Mouse (Mus musculus) cerebellum, adult 9-10 months (tissue): ENCODE results near the gene Hadha.

ENCODE experiments used
- DNase-seq: peaks from one replicate; pipeline ENCODE4 v3.0.0; 2022

The Hadha gene

DNA sequence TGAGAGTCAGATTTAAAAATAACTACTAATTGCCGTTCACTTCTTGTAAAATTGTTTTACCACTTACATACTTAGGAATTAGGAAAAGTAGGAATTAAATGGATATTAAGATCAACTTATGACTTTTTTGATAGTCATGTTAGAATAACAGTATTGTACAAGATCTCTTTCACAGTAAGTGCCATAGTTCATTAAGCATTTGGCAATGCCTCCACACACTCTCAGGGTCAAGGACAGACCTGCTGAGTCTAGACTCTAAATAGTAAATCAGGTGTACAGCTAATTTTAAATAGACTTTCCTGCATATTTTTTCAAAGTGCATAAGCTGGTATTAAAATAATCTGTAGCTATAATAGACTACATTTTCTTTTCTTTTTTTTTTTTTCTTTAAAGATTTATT, 2.5 kb downstream of the Hadha start:
- no peak for DNase-seq

DNA sequence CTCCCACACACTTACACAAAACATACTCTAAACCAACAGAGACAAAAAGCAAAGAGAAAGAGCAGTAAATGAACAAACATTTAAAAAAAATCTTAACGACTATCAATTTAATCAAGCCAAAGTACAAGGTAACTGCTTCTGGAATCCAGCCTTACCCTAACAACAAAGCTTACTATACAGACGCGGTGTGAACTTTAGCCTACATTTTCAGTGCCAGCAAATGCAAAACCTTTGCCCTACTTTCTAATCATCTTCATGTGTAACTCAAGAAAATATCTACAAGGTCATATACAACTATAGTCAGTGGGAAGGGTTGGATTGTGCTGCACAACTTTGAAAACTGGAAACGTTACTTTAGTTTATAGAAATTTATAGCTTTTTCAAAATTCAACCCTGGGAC, 3.0 kb downstream of the Hadha start:
- DNase-seq, result no peak

DNA sequence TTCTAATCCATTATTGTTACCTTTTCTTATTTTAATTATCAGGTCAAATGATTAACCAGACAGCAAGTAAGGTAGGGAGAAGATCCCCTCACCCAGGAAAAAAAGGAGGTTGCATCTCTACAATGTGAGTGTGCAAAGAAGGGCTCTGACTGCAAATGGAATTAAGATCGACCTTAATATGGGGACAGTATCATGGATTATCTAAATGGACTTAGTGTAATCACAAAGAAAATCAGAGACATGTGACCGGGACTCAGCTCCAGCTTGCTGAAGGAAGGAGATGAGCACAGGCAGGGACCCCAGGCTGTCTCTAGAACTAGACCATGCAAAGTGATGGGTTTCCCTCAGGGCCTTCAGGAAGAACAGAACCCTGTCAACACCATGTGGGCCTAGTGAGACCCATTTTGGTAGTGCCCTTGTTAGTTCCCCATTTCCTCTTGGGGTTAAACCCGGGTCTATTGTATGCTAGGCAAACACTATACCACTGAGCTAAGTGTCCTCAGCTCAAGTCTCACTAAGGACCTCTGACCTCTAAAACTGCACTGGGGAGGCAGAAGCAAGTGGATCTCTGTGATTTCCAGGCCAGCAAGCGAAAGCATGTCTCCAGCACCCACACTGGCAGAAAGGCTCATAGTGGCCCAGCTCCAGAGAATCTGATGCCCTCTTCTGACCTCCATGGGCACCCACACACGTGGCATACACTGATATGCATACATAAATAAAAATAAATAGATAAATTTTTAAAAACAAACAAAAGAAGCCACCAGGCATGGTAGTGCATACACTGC, 6.6 kb downstream of the Hadha start:
- no peak for DNase-seq

DNA sequence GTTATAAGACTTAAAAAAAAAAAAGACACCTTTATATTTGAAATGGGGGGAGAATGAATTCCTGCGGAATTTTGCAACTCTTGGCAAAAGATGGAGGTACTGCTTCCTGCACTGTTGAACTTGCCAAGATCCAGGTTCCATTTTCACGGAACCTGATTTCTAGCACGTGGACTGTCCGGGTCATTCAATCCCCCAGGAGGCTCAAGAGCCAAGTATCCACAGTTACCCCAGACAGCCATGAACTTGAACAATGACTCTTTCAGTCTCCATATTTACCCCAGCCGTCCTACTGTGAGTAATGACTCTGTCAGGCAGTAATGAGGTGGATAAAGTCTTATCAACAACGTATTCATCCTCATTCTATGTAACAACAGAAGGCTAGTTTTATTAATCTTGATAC, 8.4 kb downstream of the Hadha start:
- no peak for DNase-seq

DNA sequence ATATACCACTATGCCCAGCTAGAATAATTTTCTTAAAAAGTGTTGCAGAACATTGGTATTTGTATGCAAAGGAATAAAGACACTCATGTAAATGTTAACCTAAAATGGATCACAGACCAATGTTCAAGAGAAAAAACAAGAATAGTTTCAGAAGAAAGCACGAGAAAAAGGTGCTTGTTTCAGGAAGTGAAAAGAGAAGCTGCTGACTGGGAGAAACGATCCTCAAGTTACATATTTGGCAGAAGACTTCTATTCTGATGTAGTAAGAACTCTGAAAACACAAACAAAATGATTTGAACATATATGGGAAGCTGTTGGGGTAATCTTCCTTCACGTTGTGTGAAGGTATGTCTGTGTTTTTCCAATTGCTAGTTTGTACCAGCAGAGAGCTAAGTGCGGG, 16.8 kb downstream of the Hadha start:
- no peak for DNase-seq

DNA sequence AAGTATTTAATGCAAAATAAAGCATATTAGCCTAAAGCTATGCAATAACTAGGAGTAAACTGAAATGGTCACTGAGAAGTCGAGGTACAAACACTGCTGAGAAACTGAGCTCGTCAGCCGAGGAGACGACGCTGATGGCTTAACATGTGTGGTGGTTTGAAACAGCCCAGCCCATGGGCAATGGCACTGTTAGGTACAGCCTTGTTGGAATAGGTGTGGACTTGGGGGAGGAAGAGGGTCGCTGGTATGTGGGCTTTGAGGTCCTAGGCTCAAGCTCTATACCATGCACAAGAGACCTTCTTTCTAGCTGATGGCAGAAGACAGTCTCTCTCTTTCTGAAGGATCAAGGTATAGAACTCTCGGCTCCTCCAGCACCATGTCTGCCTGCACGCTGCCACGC, 17.7 kb downstream of the Hadha start:
- no peak for DNase-seq

DNA sequence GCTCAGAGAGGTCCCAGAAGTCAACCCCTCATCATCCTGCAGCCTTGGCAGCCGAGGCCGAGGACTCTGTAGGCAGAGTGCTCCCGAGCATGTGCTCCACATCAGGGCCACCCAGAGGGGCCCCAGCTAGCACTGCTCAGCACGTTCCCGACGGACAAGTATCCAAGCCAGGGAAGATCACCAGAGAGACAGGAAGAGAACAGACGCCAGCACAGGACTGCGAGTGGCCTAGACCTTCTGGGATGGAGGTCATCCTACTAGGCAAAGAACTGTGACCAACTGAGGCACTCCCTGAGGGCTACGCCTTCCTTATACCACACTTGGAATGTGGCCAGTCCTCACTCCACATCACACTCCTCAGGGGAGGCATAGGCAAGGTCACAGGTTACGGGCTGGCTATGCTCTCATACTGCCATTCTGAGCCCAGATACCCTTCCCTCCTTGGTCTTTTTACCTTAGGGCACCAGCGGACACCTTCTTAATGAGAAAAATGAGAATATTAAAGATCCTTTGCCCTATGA, 19.2 kb downstream of the Hadha start:
- no peak for DNase-seq

DNA sequence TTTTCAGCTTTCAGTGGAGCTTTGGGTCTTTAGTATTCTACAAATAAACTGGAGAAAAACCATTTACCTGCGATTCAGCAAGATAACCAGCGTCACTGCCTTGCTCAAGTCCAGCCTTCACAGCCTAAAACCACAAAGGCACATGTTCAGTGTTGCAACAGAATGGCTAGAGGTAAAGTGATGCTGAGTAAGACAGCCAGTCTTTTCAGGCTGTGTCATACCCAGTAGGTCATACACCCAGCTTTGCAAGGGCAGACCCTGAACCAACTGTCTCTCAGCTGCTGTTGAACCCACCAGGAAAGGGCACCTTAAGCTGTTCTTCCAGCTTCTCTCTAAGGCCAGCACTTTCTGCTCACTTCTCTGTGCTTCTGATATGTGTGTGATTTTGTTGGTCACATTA, 22.8 kb downstream of the Hadha start:
- DNase-seq, result no peak

DNA sequence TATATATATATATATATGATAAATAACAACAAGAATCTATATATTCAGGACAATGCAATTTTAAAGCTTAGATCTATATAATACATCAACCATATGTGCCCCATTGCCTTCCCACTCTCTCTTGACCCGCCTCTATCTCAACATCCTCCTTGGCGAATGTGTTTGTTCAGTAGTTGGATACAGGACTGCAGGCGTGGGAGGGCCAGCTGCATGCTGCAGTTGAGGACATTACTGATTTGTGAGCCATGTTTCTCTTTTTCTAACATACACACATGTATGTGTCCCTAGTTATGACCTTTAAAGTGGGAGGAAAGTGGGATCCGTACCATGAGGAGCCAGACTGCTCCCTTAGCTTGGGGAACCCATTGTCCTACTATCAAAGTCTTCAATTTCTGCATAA, 23.7 kb downstream of the Hadha start:
- DNase-seq, result no peak

DNA sequence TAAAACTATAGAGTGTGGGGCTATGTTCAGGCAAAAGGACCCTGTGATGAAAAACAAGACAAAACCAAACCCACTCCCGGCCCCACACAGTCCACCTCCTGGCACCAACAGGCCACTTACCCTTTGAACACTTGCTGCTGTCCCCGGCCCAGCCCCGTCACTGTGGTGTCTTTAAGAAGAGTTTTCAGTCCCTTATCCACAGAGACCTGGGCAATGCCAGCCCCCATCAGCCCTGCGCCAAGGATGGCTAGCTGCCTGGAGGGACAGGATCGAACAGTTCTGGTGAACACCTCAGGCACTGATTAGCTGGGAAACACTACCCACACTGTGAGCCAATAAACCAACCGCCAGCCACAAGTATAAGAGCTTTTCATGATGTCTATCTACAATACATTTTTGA, 26.3 kb downstream of the Hadha start:
- no peak for DNase-seq

DNA sequence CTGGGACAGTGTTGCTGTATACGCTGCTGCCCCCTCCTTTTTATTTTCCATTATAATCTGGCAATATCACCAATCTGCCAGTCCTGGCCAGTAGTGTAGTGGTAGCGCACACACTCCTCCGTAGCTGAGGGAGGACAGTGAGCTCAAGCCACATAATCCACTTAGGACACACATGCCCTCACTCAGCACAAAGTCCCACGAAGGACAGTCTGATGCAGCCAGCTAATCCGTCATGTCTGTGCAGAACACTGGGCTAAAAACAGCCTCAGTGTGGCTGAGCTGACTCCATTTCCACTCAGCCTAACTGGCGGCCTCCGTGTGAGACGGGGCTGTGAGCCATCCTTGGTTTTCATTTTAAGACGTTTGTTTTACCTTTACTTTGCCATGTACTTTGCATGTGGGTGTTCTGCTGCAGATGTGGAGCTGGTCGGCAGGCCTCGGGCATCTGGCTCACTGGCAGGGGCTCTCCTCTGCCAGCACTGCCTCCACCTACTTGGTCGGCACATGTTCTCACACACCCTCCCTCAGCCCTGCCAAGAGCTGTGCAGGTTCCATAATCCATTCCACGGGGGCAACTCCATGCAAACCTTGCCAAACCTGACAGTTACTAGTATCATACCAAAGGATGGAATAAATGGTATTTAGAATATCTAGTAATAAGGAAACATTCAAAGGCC, 26.9 kb downstream of the Hadha start:
- DNase-seq, result no peak

DNA sequence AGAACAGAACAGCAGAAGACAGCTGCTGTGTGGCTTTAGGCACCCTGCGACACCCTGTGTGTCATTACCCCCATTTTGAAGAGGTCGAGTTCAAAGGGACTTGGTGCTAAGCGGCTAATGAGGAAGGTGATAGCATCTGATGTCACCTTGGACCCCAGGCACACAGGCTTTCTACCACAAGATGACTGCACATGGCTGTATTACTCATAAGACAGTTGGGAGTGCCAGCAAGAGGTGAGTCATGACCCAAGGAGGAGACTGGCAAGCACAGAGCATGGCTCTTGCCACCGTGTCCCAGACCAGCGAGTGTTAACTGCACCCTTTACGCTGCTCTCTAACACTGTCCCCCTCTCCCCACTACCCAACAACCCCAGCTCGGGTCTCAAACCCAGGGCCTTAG, 28.2 kb downstream of the Hadha start:
- DNase-seq, result no peak

DNA sequence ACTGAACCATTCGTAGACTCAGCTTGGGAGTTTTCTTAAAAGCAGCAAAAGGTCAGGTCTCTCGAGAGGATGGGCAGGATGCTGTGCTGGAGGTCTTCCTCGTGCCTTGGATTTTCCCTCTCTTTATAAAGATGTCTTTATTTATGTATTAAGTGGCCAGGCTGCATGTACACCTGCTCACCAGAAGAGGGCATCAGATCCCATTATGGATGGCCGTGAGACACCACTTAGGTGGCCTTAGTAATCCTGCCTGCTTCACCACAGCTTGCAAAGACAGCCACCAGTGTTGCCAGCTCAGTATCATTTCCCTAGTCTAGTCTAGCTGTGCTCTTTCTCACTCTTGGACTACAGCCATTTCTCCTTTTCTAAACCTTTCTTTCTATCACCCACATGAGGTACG, 29.4 kb downstream of the Hadha start:
- peak; percentile 29 for DNase-seq

DNA sequence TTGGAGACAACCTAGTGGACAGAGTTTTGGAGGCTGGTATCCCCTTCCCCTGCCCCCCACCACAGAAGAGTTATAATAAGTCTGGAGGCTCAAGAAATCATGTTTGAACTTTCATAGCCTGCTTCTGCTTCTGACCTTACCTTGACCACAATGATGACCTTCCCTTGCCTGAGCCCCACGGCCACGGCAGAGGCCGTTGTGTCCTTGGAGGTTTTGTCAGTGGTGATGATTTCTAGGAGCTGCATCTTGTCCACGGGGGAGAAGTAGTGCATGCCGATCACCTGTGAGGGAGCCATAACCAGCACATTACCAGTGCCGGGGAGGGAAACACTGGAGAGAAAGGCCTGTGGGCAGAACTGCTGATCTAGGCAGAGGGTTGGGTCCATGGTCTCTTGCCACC, 32.5 kb downstream of the Hadha start:
- DNase-seq, result no peak

DNA sequence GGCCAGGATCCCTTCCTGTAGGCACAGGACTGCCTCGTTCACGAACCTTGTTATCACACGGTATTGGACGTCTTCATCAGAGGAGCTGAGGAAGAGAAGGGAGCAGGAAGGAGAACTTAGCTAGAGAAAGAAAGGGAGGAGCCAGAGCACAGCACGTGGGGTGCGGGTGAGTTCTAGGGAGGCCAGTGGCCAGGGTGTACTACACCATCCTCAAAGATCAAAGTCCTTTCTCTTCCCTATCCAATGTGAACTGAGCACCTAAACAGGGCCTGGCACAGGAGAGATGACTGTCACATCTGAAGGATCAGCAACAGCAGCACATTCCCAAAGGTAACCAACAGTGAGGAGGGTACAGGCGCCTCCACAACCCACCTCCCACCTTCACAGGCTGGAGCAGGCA, 34.9 kb downstream of the Hadha start:
- no peak for DNase-seq

DNA sequence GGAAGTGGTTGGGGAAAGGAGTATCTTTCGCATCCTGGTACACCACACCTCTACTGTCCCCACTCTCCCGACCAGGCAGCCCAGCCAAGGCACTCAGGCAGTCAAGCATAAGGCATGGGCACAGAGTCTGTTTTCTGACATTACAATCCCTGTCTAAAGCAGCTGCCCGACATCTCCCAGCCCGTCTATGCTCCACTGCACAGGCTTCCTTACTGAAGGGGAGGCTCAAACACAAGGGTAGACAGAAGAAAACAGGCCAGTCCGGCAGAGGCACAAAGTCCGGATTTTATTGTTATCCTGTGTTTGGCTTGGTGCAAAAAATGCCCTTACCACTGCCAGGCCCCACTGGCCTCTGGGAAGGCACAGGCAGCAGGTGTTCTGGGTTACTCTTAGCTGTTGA, 35.8 kb downstream of the Hadha start:
- DNase-seq, result no peak

DNA sequence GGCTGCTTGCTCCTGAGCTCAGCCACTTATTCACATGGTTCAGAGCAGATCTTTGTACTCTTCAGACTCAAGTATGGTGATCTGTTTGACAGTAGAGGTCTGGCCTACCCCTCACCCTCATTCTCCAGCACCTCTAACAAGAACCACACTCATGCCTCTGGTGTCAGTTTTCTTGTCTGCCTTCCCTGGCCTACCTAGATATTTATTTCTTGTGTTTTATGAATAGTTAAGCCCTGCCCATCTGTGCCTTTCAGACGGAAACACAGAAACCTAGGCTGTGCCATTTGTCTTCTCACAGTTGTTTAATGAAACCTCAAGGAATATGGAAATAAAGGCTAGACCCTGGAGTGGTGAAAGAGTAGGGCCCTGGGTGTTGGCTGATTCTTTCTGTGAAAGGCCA, 36.9 kb downstream of the Hadha start:
- DNase-seq, result no peak

DNA sequence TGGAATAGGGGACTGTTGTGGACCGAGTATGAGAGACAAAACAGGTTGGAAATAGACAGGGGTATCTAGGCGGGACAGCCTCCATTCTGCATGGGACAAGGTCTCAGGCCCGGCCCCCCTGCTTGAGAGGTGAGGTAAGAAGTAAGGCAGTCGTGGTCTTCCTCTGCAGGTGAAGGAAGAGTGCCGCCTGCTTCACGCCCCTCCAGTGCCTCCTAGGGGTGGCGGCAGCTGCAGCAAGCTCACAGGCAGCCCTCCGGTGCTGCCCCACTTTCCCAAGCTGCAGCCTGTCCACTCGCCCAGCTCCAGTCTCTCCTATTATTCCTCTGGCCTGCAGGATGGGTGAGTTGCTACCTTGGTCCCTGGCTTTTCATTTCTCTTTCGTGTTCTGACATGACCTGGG, 39.2 kb downstream of the Hadha start:
- no peak for DNase-seq

DNA sequence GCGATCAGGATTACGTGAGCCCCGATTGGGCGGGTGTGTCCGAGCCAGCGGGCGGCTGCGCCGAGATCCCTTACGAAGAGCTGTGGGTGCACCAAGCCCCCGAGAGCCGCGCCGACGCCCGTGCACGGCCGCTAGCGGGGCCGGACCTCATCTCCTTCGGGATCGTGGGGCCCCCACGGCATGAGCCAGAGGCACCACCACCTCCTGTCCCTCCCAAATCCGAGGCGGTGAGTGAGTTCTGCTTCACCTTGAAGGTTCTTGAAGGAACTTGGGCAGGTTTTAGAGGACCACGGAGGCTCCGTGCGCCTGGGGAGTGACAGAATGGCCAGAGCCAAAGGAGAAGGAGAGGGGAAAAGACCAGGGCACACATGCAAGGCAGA, 40.2 kb downstream of the Hadha start:
- no peak for DNase-seq

DNA sequence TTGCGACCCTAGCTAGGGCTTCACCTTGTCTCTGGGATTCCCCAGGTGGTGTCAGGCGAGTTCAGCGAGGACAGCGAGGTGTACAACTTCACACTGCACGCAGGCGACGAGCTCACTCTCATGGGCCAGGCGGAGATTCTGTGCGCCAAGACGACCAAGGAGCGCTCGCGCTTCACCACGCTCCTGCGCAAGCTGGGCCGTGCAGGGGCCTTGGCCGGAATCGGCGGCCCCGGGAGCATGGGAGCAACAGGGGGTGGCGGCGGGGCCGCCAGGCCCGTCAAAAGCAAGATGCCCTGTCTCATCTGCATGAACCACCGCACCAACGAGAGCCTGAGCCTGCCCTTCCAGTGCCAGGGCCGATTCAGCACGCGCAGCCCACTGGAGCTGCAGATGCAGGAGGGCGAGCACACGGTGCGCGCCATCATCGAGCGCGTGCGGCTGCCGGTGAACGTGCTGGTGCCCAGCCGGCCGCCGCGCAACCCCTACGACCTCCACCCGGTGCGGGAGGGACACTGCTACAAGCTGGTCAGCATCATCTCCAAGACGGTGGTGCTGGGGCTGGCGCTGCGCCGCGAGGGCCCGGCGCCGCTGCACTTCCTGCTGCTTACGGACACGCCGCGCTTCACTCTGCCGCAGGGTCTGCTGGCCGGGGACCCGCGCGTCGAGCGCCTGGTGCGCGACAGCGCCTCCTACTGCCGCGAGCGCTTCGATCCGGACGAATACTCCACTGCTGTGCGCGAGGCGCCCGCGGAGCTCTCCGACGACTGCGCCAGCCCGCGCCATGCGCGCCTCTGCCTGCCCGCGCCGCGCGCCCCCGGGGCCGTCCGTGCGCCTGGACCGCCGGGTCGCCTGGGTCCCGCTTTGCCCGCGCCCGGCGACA, 40.8 kb downstream of the Hadha start:
- DNase-seq, result no peak

DNA sequence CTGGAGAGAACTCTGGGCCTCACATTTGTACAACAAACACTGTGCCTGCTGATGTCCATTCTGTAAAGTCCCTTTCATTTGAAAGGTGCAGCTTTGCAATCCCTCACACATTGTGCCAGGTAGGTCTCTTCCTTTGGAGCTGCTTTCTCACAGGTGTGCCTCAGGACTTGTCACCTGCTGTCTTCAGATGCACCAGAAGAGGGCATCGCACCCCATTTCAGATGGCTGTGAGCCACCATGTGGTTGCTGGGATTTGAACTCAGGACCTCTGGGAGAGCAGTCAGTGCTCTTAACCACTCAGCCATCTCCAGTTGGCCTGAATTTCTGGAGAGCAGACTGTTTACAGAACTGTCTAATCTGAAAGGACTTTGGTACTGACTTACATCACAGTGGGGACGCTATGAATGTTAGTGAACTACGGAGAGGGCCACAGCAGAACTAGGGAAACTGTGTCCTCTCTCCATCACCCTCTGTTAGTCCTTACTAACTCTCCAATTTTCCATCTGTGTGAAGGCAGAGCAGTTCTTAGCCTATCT, 42.4 kb downstream of the Hadha start:
- no peak for DNase-seq

DNA sequence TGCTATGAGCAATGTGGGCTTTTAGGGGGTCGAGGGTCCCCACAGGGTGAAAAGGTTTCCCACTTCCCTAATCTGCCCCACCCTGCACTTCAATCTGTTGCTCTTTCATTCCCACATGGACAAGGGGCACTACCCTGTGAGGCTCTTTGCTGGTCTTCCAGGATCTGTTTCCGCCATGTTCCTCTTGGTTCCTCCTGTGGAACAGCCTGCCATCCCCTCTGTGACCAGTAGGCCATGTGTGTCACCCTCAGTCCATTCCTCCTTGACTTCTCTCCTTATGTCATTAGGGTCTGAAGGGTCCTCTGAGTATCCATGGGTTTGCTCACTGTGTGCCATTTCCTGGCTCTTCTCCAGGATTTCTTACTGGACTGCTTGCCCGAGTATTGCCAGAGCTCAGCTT, 43.2 kb downstream of the Hadha start:
- no peak for DNase-seq

DNA sequence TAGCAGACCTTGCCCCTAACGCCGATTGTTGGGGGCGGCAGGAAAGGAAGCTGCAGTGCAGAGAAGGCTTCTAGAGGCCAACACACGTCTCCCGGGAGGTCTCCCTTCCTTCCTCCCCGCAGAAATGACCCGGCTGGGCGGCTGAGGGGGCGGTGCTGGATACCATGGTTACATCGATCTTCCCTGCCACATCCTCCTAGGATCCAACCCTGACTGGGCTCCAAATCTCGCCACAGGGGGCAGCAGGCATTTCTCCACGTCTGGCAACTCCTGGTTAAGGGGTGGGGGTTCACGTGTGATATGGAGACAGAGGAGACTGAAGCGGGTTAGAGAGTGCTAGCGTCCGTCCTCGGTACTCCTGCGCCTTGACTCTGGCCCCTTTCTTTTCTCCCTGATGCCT, 43.8 kb downstream of the Hadha start:
- DNase-seq, result no peak
